Mouse (Mus musculus): Measurements from ENCODE around the gene Gtdc1. TPM values are rescaled to one million over a fixed set of nuclear protein-coding genes. Genes with fewer than 3 reads are reported as not detected.

Gene Gtdc1
- polyA plus RNA-seq, 1 experiment, result 5.7 TPM

- 95% methylated on average over 10 of the region's 10 CpGs for WGBS
- TF ChIP-seq POLR2A (IDR thresholded peaks at IDR 0.05; ENCODE audit: low read depth, low read length) (no peak), CTCF (IDR thresholded peaks at IDR 0.05; ENCODE audit: extremely low read depth, insufficient read depth, insufficient read length, insufficient replicate concordance) (no peak)
- no peaks in the 10 kb centered on the region for H3K27me3 ChIP-seq (ENCODE audit: control insufficient read depth, insufficient read depth, low read length)
- no peak overlapping the region for H3K27ac ChIP-seq (ENCODE audit: insufficient read depth, low read length)
- no peaks in the 10 kb centered on the region for H3K4me1 ChIP-seq (ENCODE audit: control insufficient read depth, insufficient read depth, insufficient read length)
- H3K36me3 ChIP-seq (ENCODE audit: control insufficient read depth, insufficient read depth, low read length), result no peaks in the 10 kb centered on the region
- DNase-seq (ENCODE audit: low read depth in 1 of 2, low spot score in 2 of 2), result no peak
- H3K4me3 ChIP-seq (ENCODE audit: extremely low read depth, insufficient read depth, insufficient read length), result no peak overlapping the region
Measured at GRCm38 (mm10) chr2:44535136-44535675, 392.3 kb downstream of the Gtdc1 start.

GRCm38 (mm10) chr2:44526110-44527032 is 401.1 kb downstream of the Gtdc1 start:
- Histone ChIP-seq H3K4me1 (ENCODE audit: control insufficient read depth, insufficient read depth, insufficient read length) (peaks cover 2% of the 10 kb centered on the region; the same call in 1 of the 2 replicates), H3K27me3 (ENCODE audit: control insufficient read depth, insufficient read depth, low read length) (no peaks in the 10 kb centered on the region), H3K36me3 (ENCODE audit: control insufficient read depth, insufficient read depth, low read length) (no peaks in the 10 kb centered on the region), H3K27ac (ENCODE audit: insufficient read depth, low read length) (no peak overlapping the region), H3K4me3 (ENCODE audit: extremely low read depth, insufficient read depth, insufficient read length) (no peak overlapping the region)
- DNase-seq (ENCODE audit: low read depth in 1 of 2, low spot score in 2 of 2), result no peak
- no peak for TF ChIP-seq CTCF (IDR thresholded peaks at IDR 0.05; ENCODE audit: extremely low read depth, insufficient read depth, insufficient read length, insufficient replicate concordance)
- TF ChIP-seq POLR2A (IDR thresholded peaks at IDR 0.05; ENCODE audit: low read depth, low read length), result no peak
- 50% methylated on average over 6 of the region's 6 CpGs for WGBS

- H3K4me3 ChIP-seq (ENCODE audit: extremely low read depth, insufficient read depth, insufficient read length), result no peak overlapping the region
- H3K27ac ChIP-seq (ENCODE audit: insufficient read depth, low read length), result no peak overlapping the region
- DNase-seq (ENCODE audit: low read depth in 1 of 2, low spot score in 2 of 2), result no peak
- WGBS, result 91% methylated on average over 5 of the region's 5 CpGs
- TF ChIP-seq CTCF (IDR thresholded peaks at IDR 0.05; ENCODE audit: extremely low read depth, insufficient read depth, insufficient read length, insufficient replicate concordance) (no peak), POLR2A (IDR thresholded peaks at IDR 0.05; ENCODE audit: low read depth, low read length) (no peak)
- H3K4me1 ChIP-seq (ENCODE audit: control insufficient read depth, insufficient read depth, insufficient read length), result peaks cover 2% of the 10 kb centered on the region; the same call in 1 of the 2 replicates
- no peaks in the 10 kb centered on the region for H3K27me3 ChIP-seq (ENCODE audit: control insufficient read depth, insufficient read depth, low read length)
- H3K36me3 ChIP-seq (ENCODE audit: control insufficient read depth, insufficient read depth, low read length), result no peaks in the 10 kb centered on the region
Measured at GRCm38 (mm10) chr2:44525187-44525919, 402.1 kb downstream of the Gtdc1 start.

- DNase-seq (ENCODE audit: low read depth in 1 of 2, low spot score in 2 of 2), result no peak
- no peak overlapping the region for H3K27ac ChIP-seq (ENCODE audit: insufficient read depth, low read length)
- H3K36me3 ChIP-seq (ENCODE audit: control insufficient read depth, insufficient read depth, low read length), result no peaks in the 10 kb centered on the region
- H3K27me3 ChIP-seq (ENCODE audit: control insufficient read depth, insufficient read depth, low read length), result no peaks in the 10 kb centered on the region
- no peak overlapping the region for H3K4me3 ChIP-seq (ENCODE audit: extremely low read depth, insufficient read depth, insufficient read length)
- 88% methylated on average over 3 of the region's 3 CpGs for WGBS
- no peaks in the 10 kb centered on the region; the same call in 1 of the 2 replicates for H3K4me1 ChIP-seq (ENCODE audit: control insufficient read depth, insufficient read depth, insufficient read length)
- TF ChIP-seq POLR2A (IDR thresholded peaks at IDR 0.05; ENCODE audit: low read depth, low read length) (no peak), CTCF (IDR thresholded peaks at IDR 0.05; ENCODE audit: extremely low read depth, insufficient read depth, insufficient read length, insufficient replicate concordance) (no peak)
Measured at GRCm38 (mm10) chr2:44519236-44519635, 408.2 kb downstream of the Gtdc1 start.

- Histone ChIP-seq H3K4me1 (ENCODE audit: control insufficient read depth, insufficient read depth, insufficient read length) (no peaks in the 10 kb centered on the region; the same call in 1 of the 2 replicates), H3K4me3 (ENCODE audit: extremely low read depth, insufficient read depth, insufficient read length) (no peak overlapping the region), H3K27me3 (ENCODE audit: control insufficient read depth, insufficient read depth, low read length) (no peaks in the 10 kb centered on the region), H3K36me3 (ENCODE audit: control insufficient read depth, insufficient read depth, low read length) (no peaks in the 10 kb centered on the region), H3K27ac (ENCODE audit: insufficient read depth, low read length) (no peak overlapping the region)
- 75% methylated on average over 4 of the region's 4 CpGs for WGBS
- TF ChIP-seq CTCF (IDR thresholded peaks at IDR 0.05; ENCODE audit: extremely low read depth, insufficient read depth, insufficient read length, insufficient replicate concordance) (no peak), POLR2A (IDR thresholded peaks at IDR 0.05; ENCODE audit: low read depth, low read length) (no peak)
- no peak for DNase-seq (ENCODE audit: low read depth in 1 of 2, low spot score in 2 of 2)
Measured at GRCm38 (mm10) chr2:44518085-44518484, 409.4 kb downstream of the Gtdc1 start.

Other genes with a start within 250 kb of the Gtdc1 start
- gene Zeb2, start 189.7 kb upstream of the Gtdc1 start, polyA plus RNA-seq (2012; rRNA removed), result 18.4 and 19.0 TPM in 2 replicates

Measured in spleen, adult 2 months (tissue).